Mouse (Mus musculus) forebrain, embryonic 11.5 days (tissue): ENCODE measurements at regions not wholly inside any gene's neighbourhood (a gene's known extent, or its start where the extent isn't known, plus 50 kb on each side); places are given as distances from the start of the nearest gene placed in this dataset.

Source experiments
- ATAC-seq: fragments of 200-750 bp; cut with Nextera tagmentation; replicated peaks from 2 replicates; pipeline ENCODE4 v1.8.0; 2017; ENCODE audit warnings: moderate TSS enrichment; ENCODE audit not compliant: low FRiP score
- DNase-seq: peaks from one replicate; pipeline ENCODE4 v3.0.0-alpha.2; 2017; ENCODE audit warnings: low spot score
- H3K27ac ChIP-seq: fragments of 300-500 bp; sonication (generic); 2 replicates; pipeline ENCODE4 v1.5.1; 2014; ENCODE audit warnings: low read depth, low read length
- H3K27me3 ChIP-seq: fragments of 300-500 bp; sonication (generic); 2 replicates; pipeline ENCODE4 v1.6.1; 2014; ENCODE audit warnings: mild to moderate bottlenecking, low read length, mixed read lengths; ENCODE audit not compliant: control insufficient read depth, insufficient read depth
- H3K36me3 ChIP-seq: fragments of 300-500 bp; sonication (generic); 2 replicates; pipeline ENCODE4 v1.6.1; 2014; ENCODE audit warnings: mild to moderate bottlenecking, low read length, moderate library complexity, mixed read lengths; ENCODE audit not compliant: control insufficient read depth, insufficient read depth
- H3K4me1 ChIP-seq: fragments of 300-500 bp; sonication (generic); replicated peaks from 2 replicates; pipeline ENCODE4 v1.6.1; 2014; ENCODE audit warnings: low read length, mixed read lengths; ENCODE audit not compliant: control insufficient read depth, insufficient read depth
- H3K4me2 ChIP-seq: fragments of 300-500 bp; sonication (generic); 2 replicates; pipeline ENCODE4 v1.6.1; 2014; ENCODE audit warnings: low read depth, mild to moderate bottlenecking, low read length, moderate library complexity, mixed read lengths; ENCODE audit not compliant: severe bottlenecking
- H3K4me3 ChIP-seq: fragments of 300-500 bp; sonication (generic); 2 replicates; pipeline ENCODE4 v1.5.1; 2014; ENCODE audit warnings: low read depth, low read length
- H3K9ac ChIP-seq: fragments of 300-500 bp; sonication (generic); 2 replicates; pipeline ENCODE4 v1.6.1; 2014; ENCODE audit warnings: low read length
- H3K9me3 ChIP-seq: fragments of 300-500 bp; sonication (generic); 2 replicates; pipeline ENCODE4 v1.6.1; 2016; ENCODE audit warnings: low read length, mixed read lengths; ENCODE audit not compliant: control insufficient read depth
- whole genome bisulfite sequencing: fragments of 180-500 bp; shearing (Covaris S2); extraction: QIAGEN DNeasy Blood & Tissue Kit; methylation state at CpG from one replicate; pipeline ENCODE4 v1.1.7; 2014; 5-methylcytosine and 5-hydroxymethylcytosine counted together

DNA sequence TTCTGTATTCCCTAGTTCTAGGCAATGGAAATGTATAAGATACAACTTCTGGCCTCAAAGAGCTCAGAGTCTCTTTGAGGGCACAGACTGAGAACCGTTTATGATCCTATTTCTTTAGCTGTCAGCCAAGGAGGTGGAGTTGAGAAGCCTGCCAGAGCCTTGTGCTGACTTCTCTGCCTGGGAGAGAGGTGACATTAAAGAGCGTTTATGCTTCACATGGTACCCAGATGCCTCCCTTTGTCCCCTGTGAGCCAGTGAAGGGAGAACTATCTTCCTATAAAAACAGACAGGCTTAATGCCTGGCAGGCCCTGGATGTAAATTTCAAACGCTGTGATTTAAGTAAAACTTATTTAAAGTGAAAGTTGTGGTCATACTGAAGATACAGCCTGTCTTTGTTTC lies 657.1 kb downstream of the Gm826 start:
- WGBS, result 54% methylated on average over 3 of the region's 3 CpGs
- Histone ChIP-seq H3K9ac (no peak overlapping the region), H3K4me2 (no peak overlapping the region), H3K27ac (no peak overlapping the region), H3K36me3 (no peaks in the 10 kb centered on the region), H3K27me3 (no peaks in the 10 kb centered on the region), H3K9me3 (no peaks in the 10 kb centered on the region), H3K4me3 (no peak overlapping the region), H3K4me1 (no peaks in the 10 kb centered on the region)
- DNase-seq, result no peak
- no peak for ATAC-seq

DNA sequence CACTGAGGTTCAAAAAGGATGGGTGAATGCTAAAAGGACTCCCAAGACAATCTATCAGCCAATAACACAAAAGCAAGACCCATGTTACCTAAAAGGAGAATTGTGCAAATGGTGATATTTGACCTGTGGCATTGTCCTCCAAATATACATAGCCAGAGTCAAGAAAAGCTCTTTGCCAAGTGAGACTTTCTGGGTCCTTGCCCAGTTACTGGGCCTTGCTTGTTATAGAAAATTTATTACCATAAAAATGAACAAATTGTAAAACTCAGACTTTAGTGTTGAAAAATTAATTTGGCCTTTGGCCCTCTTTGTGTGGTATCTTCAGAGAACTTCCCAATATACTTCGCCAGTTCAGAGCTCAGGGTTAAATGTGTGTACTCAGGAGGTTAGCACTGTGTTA lies 653.3 kb downstream of the Gm826 start:
- H3K9ac ChIP-seq, result no peak overlapping the region
- no peaks in the 10 kb centered on the region for H3K9me3 ChIP-seq
- H3K4me1 ChIP-seq, result no peaks in the 10 kb centered on the region
- no peak for ATAC-seq
- WGBS, result 74% methylated on average over 1 of the region's 1 CpGs
- no peak overlapping the region for H3K27ac ChIP-seq
- H3K27me3 ChIP-seq, result no peaks in the 10 kb centered on the region
- no peak for DNase-seq
- H3K36me3 ChIP-seq, result no peaks in the 10 kb centered on the region
- no peak overlapping the region for H3K4me3 ChIP-seq
- no peak overlapping the region for H3K4me2 ChIP-seq

DNA sequence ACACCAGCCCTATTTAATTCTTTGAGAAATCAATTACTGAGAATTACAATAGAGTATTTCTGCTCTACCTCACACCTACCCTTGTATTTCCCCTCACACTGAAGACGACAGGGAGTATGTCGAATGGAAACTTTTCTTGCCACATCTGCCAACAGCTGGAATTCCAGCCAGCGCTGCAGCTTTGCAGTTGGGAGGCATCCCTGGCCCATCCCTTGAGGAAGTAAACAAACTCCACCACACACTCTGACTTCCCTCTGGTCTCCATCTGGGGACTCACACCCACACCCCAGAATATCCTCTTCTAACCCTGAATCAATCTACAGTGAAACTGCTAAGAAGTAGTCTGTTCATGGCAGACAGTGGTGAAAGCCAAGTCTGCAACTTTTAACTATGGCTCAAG lies 630.9 kb downstream of the Gm826 start:
- no peak for ATAC-seq
- WGBS, result 83% methylated on average over 3 of the region's 3 CpGs
- Histone ChIP-seq H3K4me3 (no peak overlapping the region), H3K27me3 (no peaks in the 10 kb centered on the region), H3K4me1 (no peaks in the 10 kb centered on the region), H3K27ac (no peak overlapping the region), H3K4me2 (no peak overlapping the region), H3K9me3 (no peaks in the 10 kb centered on the region), H3K36me3 (no peaks in the 10 kb centered on the region), H3K9ac (no peak overlapping the region)
- DNase-seq, result no peak

DNA sequence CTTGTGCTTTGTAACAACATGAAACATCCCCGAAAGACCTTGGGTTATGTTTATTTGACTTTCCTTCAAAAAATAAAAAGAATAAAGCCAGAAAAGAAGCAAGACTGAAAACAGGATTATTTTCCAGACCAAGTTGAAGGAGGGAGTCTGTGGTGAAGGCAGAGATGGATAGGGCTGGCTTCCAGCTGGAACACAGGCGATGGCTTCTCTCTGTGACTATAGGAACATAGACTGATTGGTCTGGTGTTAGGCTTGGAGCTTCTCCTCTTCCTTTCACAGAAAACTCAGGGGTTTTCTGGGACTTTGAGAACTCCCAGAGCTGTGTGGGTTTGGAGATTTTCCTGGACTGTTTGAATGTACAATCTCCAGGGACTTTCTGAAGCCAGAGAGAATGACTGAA lies 625.8 kb downstream of the Gm826 start:
- Histone ChIP-seq H3K36me3 (no peaks in the 10 kb centered on the region), H3K4me3 (no peak overlapping the region), H3K4me1 (no peaks in the 10 kb centered on the region), H3K27me3 (no peaks in the 10 kb centered on the region), H3K9me3 (no peaks in the 10 kb centered on the region), H3K9ac (no peak overlapping the region), H3K27ac (no peak overlapping the region), H3K4me2 (no peak overlapping the region)
- WGBS, result 95% methylated on average over 2 of the region's 2 CpGs
- ATAC-seq (no peak), DNase-seq (no peak)

GRCm38 (mm10) chr2:159714633-159715032 lies 619.3 kb downstream of the Gm826 start:
- WGBS, result 23% methylated on average over 3 of the region's 3 CpGs

GRCm38 (mm10) chr2:159718738-159719137 lies 615.2 kb downstream of the Gm826 start:
- no peak for ATAC-seq
- WGBS, result 49% methylated on average over 2 of the region's 2 CpGs

More at GRCm38 (mm10) chr2:159714633-159715032, 619.3 kb downstream of the Gm826 start:
- no peak for DNase-seq
- Histone ChIP-seq H3K9ac (no peak overlapping the region), H3K4me2 (no peak overlapping the region), H3K4me3 (no peak overlapping the region), H3K27me3 (no peaks in the 10 kb centered on the region), H3K9me3 (no peaks in the 10 kb centered on the region), H3K36me3 (no peaks in the 10 kb centered on the region), H3K27ac (no peak overlapping the region), H3K4me1 (no peaks in the 10 kb centered on the region)
- no peak for ATAC-seq

GRCm38 (mm10) chr2:159725158-159726076 lies 608.5 kb downstream of the Gm826 start:
- Histone ChIP-seq H3K36me3 (no peaks in the 10 kb centered on the region), H3K4me1 (no peaks in the 10 kb centered on the region)

More at GRCm38 (mm10) chr2:159718738-159719137, 615.2 kb downstream of the Gm826 start:
- H3K4me1 ChIP-seq, result no peaks in the 10 kb centered on the region
- no peaks in the 10 kb centered on the region for H3K9me3 ChIP-seq
- no peak overlapping the region for H3K27ac ChIP-seq
- no peak overlapping the region for H3K4me2 ChIP-seq
- no peaks in the 10 kb centered on the region for H3K27me3 ChIP-seq
- no peak overlapping the region for H3K4me3 ChIP-seq
- H3K9ac ChIP-seq, result no peak overlapping the region
- no peak for DNase-seq
- no peaks in the 10 kb centered on the region for H3K36me3 ChIP-seq

GRCm38 (mm10) chr2:159729301-159729700 lies 604.7 kb downstream of the Gm826 start:
- DNase-seq, result no peak
- no peak overlapping the region for H3K9ac ChIP-seq
- H3K4me1 ChIP-seq, result no peaks in the 10 kb centered on the region
- no peak overlapping the region for H3K4me3 ChIP-seq
- no peak overlapping the region for H3K27ac ChIP-seq
- 86% methylated on average over 3 of the region's 3 CpGs for WGBS
- H3K36me3 ChIP-seq, result no peaks in the 10 kb centered on the region
- H3K27me3 ChIP-seq, result no peaks in the 10 kb centered on the region
- H3K9me3 ChIP-seq, result no peaks in the 10 kb centered on the region
- ATAC-seq, result no peak
- H3K4me2 ChIP-seq, result no peak overlapping the region

More at GRCm38 (mm10) chr2:159725158-159726076, 608.5 kb downstream of the Gm826 start:
- no peak overlapping the region for H3K27ac ChIP-seq
- no peak for DNase-seq
- no peaks in the 10 kb centered on the region for H3K9me3 ChIP-seq
- H3K27me3 ChIP-seq, result no peaks in the 10 kb centered on the region
- H3K4me2 ChIP-seq, result no peak overlapping the region
- 43% methylated on average over 7 of the region's 7 CpGs for WGBS
- H3K9ac ChIP-seq, result no peak overlapping the region
- ATAC-seq, result no peak
- no peak overlapping the region for H3K4me3 ChIP-seq

DNA sequence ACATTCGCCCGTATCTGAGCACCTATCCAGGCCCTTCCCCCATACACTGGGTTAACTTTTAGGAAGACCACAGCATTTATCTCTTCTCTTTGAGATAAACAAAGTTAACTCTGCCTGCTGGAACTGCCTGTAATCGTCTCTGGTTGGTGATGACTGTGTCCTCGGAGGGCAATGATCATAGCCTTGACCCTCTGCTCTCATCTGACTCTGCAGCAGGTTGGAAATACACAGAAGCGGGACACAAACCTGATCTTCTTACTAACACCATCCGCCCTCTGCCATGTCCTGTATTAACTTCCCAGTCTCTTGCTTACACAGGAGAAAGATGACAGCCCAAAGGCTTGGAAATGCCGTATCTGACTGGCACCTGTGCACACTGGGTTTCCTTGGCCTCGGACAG lies 603.7 kb downstream of the Gm826 start:
- H3K4me2 ChIP-seq, result no peak overlapping the region
- 86% methylated on average over 8 of the region's 8 CpGs for WGBS
- no peak overlapping the region for H3K4me3 ChIP-seq
- H3K4me1 ChIP-seq, result no peaks in the 10 kb centered on the region
- no peak overlapping the region for H3K27ac ChIP-seq
- no peaks in the 10 kb centered on the region for H3K36me3 ChIP-seq
- no peaks in the 10 kb centered on the region for H3K27me3 ChIP-seq
- no peak for ATAC-seq
- H3K9ac ChIP-seq, result no peak overlapping the region
- H3K9me3 ChIP-seq, result no peaks in the 10 kb centered on the region
- no peak for DNase-seq
